Mouse (Mus musculus) gastrocnemius, adult 18-20 months (tissue): ENCODE measurements around the gene Bcat1. TPM values are rescaled to one million over a fixed set of nuclear protein-coding genes. Genes with fewer than 3 reads are reported as not detected.
"Not testable (repeated sequence)": the region's sequence is repeated elsewhere in the genome, so short reads cannot be mapped to it uniquely, and the experiment has no call there.

Experiments used
- DNase-seq: peaks from one replicate; pipeline ENCODE4 v3.0.0; 2021; ENCODE audit warnings: low spot score
- total RNA-seq, 2 experiments: library from RNA; stranded (reverse); gene quantifications; 2 replicates each; pipeline ENCODE4 v1.2.3; 2021

The Bcat1 gene
- total RNA-seq, 2 experiments from 2014 or later = 0.53 to 0.64 TPM

- not testable (repeated sequence) for DNase-seq
Measured at GRCm38 (mm10) chr6:145093038-145093622, 17.1 kb upstream of the Bcat1 start.

DNA sequence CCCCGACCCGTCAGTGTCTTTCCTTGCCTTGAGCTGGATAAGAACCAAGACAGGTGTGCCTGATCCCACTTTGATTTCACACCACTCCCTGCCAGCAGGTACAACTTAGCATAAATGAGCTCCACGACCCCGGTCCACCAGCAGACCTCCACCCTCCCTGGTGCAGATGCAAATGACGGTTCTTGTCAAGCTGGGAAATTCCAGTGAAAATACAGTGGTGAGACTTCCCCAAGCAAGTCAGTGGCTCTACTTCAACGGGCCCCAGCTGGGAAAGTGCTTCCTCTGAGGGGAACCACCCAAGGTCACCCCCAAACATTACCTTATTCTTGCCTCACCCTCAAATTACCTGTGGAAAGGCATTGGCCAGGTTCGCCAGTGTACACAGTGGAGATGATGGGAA lies 16.0 kb upstream of the Bcat1 start:
- no peak for DNase-seq

GRCm38 (mm10) chr6:145090928-145091327 lies 14.9 kb upstream of the Bcat1 start:
- DNase-seq = no peak

- DNase-seq = no peak
Measured at GRCm38 (mm10) chr6:145090201-145090863, 14.3 kb upstream of the Bcat1 start.

DNA sequence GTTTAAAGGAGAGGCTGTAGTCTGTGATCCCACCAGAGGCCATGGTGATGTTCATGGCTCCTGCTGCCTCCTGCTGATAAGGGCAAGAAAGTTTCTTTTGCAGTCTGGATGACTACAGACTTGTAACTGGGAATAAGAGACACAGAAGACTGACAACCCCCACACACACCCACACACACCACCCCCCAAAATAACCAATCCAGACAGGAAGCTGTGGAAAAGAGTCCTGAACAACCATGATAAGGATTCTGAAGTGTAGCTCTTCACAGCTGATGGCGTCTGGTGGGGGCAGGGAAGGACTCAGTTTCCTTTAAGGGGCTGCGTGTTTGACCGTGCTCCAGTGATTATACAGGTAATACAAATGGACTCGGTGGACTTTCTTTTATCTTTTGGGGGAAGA lies 13.4 kb upstream of the Bcat1 start:
- no peak for DNase-seq

- DNase-seq = peak; percentile 5
Measured at GRCm38 (mm10) chr6:145088451-145089113, 12.6 kb upstream of the Bcat1 start.

DNA sequence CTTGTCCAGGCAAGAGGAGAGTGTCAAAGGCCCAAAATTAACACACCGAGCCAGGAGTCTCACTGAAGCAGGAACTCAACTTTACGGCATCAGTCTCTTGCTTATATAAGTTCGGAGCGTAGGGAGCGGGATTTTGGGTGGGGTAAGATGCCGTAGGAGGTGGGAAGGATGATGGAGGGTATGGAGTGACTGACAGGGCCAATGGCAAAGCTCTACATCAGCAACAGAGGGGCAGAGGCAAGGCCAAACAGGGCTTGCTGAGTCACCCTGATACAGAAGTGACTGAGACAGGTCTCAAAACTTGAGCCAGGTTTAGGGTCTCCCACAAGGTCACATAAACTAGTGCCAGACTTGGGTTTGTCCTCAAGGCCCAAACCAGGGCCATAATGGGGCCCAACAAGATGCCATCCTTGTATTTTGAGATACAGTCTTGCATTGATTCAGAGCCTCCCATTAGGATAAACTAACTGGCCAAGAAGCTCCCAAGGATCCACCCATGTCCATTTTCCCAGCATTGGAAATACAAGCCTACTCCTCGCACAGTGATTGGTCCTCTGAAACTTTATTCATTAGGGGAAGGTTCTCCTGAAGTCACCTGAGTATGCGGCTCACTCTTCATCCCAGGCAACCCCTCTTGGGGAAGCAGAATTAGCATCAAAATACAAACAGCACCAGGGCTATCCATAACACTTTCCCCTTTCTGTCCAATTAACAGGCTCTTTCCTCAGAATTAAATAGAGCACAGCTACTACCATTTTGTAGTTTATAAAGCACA lies 8.5 kb upstream of the Bcat1 start:
- DNase-seq = no peak

DNA sequence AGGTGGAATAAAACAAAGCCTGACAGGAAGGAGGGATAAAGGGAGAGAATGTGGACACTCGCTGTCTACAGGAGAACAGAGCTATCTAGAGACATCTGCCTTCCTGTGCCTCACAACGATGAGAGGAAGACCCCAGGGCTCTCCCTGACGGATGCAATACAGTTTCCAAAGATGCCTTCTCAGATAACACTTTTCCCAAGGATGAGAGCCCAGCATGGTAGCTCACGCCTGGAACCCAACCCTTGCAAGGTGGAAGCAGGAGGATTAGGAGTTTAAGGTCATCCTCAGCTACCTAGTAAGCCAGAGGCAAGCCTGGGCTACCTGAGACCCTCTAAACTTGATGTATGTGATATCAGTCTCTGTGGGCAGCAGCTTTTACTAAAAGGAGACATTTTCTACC lies 5.7 kb upstream of the Bcat1 start:
- DNase-seq = no peak

DNA sequence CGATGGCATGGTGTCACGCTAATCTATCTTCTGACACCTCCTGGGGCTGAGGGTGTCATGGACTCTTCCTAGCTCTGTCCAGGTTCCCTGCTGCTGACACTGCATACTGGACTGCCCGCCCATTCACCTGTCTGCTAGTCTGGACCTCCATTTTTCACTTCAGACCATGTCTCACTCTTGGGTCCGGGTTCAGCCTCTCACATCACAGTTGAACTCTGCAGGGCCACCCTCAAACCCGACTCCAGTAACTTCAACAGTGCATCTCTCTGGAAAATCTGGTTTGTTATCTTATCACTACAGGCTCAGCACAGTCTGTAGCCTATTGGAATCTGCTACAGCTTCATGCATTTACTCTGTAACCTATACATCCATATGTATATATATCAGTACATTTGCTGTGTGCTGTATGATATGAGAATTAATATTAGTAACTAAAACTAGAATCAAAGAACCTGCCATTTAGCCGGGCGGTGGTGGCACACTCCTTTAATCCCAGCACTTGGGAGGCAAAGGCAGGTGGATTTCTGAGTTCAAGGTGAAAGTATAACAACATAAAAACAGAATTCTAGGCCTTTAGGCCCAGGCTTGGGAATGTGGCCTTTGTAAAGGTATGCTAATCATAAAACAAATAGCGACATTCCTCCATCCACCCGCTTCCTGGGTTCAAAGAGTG lies 3.2 kb upstream of the Bcat1 start:
- no peak for DNase-seq

GRCm38 (mm10) chr6:145076286-145076685 lies 302 bp upstream of the Bcat1 start:
- DNase-seq = no peak

GRCm38 (mm10) chr6:145075088-145075547 lies 866 bp downstream of the Bcat1 start:
- no peak for DNase-seq

- DNase-seq = no peak
Measured at GRCm38 (mm10) chr6:145074461-145074860, 1.5 kb downstream of the Bcat1 start.

DNA sequence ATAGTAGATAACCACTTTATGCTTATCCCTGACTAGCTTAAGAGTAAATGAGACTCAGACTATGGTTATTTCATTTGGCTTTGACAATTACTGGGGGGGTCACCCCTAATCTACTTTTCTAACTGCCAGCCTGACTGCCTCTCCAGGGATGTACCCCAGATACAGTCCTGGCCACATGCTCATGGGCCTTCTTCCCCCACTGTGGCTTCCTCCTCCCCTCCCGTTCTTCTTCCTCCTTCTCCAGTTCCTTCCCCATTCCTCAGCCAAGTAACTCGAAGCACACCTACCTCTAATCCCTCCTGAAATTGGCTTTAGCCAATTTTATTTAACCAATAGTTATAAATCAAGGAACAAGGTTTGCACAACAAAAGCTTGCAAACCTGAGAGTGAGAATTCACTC lies 6.1 kb downstream of the Bcat1 start:
- no peak for DNase-seq

- no peak for DNase-seq
Measured at GRCm38 (mm10) chr6:145069397-145069796, 6.6 kb downstream of the Bcat1 start.

DNA sequence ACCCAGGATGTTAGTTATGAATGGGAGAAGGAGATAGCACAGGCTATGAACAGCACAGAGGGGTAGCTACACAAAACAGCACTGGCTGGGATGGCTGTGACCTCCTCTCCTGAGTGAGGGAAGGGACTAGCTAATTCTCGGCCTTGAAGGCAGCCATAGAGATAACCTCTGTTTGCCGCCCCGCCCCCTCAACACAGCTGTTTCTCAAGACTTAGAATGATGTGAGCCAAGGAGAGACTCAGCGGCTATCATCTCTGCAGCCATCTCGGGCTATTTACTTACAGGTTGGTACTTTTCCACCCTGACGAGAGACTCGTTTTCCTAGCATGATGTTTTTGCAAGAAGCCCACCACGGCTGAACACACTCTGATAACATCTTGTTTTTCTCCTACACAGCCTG lies 8.3 kb downstream of the Bcat1 start:
- no peak for DNase-seq

DNA sequence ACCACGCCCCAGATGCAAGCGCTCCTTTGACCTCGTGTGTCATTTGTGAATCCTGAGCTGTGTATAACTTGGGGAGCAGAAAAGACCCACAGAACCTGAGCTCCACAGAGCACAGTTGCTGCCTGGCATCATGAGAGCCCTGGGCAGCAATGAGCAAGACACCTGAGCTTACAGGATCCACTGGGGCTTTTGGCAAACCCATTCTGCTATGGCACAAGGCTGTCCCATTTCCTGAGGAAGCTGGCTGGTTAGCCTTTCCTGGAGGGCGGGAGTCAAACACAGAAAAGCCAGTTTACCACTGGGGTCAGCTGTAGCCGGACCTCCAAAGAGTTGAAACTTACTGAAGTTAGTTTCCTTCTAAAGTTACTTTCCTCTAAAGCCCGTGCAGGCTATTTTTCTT lies 9.6 kb downstream of the Bcat1 start:
- DNase-seq = no peak

- DNase-seq = no peak
Measured at GRCm38 (mm10) chr6:145065301-145065845, 10.6 kb downstream of the Bcat1 start.

- DNase-seq = no peak
Measured at GRCm38 (mm10) chr6:145064104-145064503, 11.9 kb downstream of the Bcat1 start.

DNA sequence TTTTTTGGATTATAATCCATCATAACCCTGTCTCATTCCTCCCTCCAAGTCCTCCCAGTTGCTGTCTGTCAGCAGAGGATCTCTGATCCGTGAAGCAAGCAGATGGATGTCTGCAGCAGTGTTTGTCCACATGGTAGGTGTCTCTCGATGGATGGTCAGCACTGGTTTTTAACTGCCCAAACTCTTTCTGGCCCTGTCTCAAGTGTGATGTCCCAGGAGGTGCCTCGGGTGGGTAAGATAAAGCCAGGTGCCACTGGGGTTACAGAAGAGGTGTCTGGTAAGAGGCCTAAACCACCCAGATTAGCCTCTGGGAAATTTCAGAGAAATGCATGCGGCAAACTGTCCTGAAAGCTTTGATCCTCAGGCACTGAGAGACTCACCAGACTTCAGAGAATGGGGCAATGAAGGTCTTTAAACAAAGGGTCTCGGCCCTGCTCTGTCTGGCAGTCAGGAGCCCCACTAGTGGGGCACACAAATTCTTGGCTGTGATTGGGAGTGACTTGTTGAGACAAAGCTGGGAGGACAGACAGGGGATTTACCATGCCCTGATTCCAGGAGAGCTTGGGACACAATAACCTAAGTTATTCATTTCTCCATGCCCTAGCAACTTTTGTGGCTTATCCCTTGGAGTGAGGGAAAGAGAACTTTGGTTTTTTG lies 12.6 kb downstream of the Bcat1 start:
- no peak for DNase-seq

DNA sequence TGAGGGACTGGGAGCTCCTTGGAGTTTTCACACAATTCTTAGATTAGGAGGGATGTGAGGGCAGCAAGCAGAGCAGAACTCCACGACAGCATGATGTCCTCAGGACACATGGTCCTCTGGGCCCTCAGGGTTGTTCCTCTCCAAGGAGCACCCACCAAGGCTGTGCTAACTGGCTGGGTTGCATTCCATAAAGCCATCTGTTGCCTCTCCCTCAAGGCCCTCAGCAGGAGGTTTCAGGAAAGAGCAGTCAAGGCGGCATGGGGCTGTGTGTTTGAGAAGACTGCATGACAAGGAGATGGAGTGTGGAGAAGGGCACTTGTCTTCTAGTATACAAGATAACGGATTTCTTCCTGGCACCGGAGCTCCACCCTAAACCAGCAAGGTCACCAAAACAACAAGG lies 13.2 kb downstream of the Bcat1 start:
- DNase-seq = no peak

DNA sequence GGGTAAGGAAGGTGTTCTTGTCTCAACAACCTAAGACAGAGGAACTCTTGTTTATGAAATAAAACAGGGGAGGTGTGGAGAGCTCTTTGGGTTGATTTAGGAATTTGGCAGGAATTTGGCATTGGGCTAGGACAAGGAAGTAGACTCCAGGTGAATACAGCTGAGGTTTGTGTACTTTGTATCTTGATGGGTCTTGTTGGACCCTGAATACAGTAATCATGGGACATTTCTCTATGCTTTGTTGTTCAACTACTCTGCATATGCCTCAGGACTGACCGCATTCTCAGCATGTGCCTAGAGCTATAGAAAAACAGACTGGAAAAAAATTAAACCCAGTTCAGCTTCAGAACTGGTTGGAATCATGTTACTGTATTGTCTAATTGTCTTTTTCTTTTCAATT lies 14.6 kb downstream of the Bcat1 start:
- no peak for DNase-seq
